ENCODE assay signal across 10 mouse cellular contexts in genomic region chr11:21974005-21974531, GRCm38 (mm10). TPM values are rescaled to one million over a fixed set of nuclear protein-coding genes. Genes with fewer than 3 reads are reported as not detected.
DNase-seq lines count a peak whose midpoint lies in the region; TF ChIP-seq lines count a peak whose summit lies in the region.
"Had no signal": no experiment of that assay in that cellular context is flagged by ENCODE, and none has a peak within 500 bp of the region (broad histone marks: within the 10 kb centered on the region; RNA-seq: fewer than 3 reads in every experiment).

No protein-coding gene starts in this region.

- no peaks in the 10 kb centered on the region for H3K27me3 ChIP-seq in kidney, adult 2 months (replicated peaks; ENCODE audit: control insufficient read depth, insufficient read depth, low read length)
- H3K27me3 ChIP-seq in spleen, adult 2 months (ENCODE audit: control insufficient read depth, insufficient read depth, low read length), result no peaks in the 10 kb centered on the region
- H3K27me3 ChIP-seq: heart, embryonic 12.5 days had no signal

- no peaks in the 10 kb centered on the region for H3K4me1 ChIP-seq in kidney, adult 2 months (ENCODE audit: control insufficient read depth, insufficient read depth, low read length)
- H3K4me1 ChIP-seq in spleen, adult 2 months (ENCODE audit: control insufficient read depth, insufficient read depth, insufficient read length), result no peaks in the 10 kb centered on the region; the same call in 1 of the 2 replicates
- H3K4me1 ChIP-seq: heart, embryonic 12.5 days had no signal

- no peak for TF ChIP-seq POLR2A in kidney, adult 2 months (IDR thresholded peaks at IDR 0.05; ENCODE audit: low read depth, low read length)
- no peak for TF ChIP-seq POLR2A in spleen, adult 2 months (IDR thresholded peaks at IDR 0.05; ENCODE audit: low read depth, low read length)

- no peak for DNase-seq in kidney, adult 2 months
- no peak for DNase-seq in kidney, postnatal 4 days
- DNase-seq in spleen, adult 2 months (ENCODE audit: low read depth in 1 of 2, low spot score in 2 of 2), result no peak
- no peak for DNase-seq in spleen, adult 12 weeks (ENCODE audit: low spot score)
- peak; percentile 48 for DNase-seq in adipocyte (ENCODE audit: low spot score)
- no peak for DNase-seq in ovary, postnatal 10 days (ENCODE audit: low spot score)
- DNase-seq in spleen, postnatal 10 days (ENCODE audit: low spot score in 2 of 2), result no peak
- DNase-seq: cerebellum, adult 11-12 months; thymus, postnatal 14 days had no signal

- no peak overlapping the region for H3K27ac ChIP-seq in kidney, adult 2 months (ENCODE audit: insufficient read depth, low read depth, low read length)
- no peak overlapping the region for H3K27ac ChIP-seq in spleen, adult 2 months (ENCODE audit: insufficient read depth, low read length)

- H3K36me3 ChIP-seq in kidney, adult 2 months (ENCODE audit: control insufficient read depth, insufficient read depth, low read length), result no peaks in the 10 kb centered on the region
- H3K36me3 ChIP-seq in spleen, adult 2 months (ENCODE audit: control insufficient read depth, insufficient read depth, low read length), result no peaks in the 10 kb centered on the region
- H3K36me3 ChIP-seq: heart, embryonic 12.5 days had no signal

- 77% methylated on average over 5 of the region's 5 CpGs for WGBS in kidney, adult 2 months
- WGBS in spleen, adult 2 months, result 69% methylated on average over 5 of the region's 5 CpGs

- peak; percentile 53 for TF ChIP-seq CTCF in kidney, adult 2 months (conservative IDR thresholded peaks at IDR 0.05; ENCODE audit: insufficient read depth, insufficient read length, low read depth, low read length)
- peak; percentile 10; the same call in 1 of the 2 replicates for TF ChIP-seq CTCF in spleen, adult 2 months (IDR thresholded peaks at IDR 0.05; ENCODE audit: extremely low read depth, insufficient read depth, insufficient read length, insufficient replicate concordance)

- H3K4me3 ChIP-seq in kidney, adult 2 months (ENCODE audit: insufficient read depth, low read depth, low read length), result no peak overlapping the region
- H3K4me3 ChIP-seq in spleen, adult 2 months (ENCODE audit: extremely low read depth, insufficient read depth, insufficient read length), result no peak overlapping the region
- H3K4me3 ChIP-seq: heart, embryonic 12.5 days had no signal

RNA-seq across cellular contexts. Expression of gene Otx1, which starts 28.6 kb away (rescaled TPM):
- polyA plus RNA-seq in kidney, adult 2 months (2012; rRNA removed), result not detected in 2 replicates
- polyA plus RNA-seq in spleen, adult 2 months (2012; rRNA removed), result not detected in 2 replicates
